Mouse (Mus musculus): ENCODE measurements at regions not wholly inside any gene's neighbourhood (a gene's known extent, or its start where the extent isn't known, plus 50 kb on each side); places are given as distances from the start of the nearest gene placed in this dataset.

DNA sequence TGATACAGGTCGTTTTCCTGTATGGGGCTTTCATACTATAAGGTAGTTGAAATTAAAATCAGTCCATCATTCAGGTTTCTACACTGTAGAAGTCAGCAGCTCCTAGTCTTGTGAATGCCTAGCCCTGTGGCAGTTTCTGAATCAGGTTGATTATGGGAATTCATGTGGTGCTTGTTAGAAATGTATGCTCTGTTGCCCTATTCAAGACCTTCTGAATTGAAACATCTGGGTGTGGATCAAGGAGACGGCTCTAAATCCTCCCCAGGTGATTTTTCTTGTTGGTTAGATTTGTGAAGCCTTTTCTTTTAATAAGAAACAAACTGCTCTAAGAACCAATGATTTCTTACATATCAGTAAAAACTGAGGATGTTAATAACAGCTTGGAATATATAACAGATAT lies 177.8 kb upstream of the Rarb start:
- TF ChIP-seq POLR2A (IDR thresholded peaks at IDR 0.05; ENCODE audit: borderline replicate concordance, extremely low read depth, low read depth, low read length) (no peak), CTCF (IDR thresholded peaks at IDR 0.05; ENCODE audit: insufficient read depth, low read length) (no peak)
